Mouse (Mus musculus): ENCODE measurements at regions not wholly inside any gene's neighbourhood (a gene's known extent, or its start where the extent isn't known, plus 50 kb on each side); places are given as distances from the start of the nearest gene placed in this dataset.

- Histone ChIP-seq H3K4me3 (no peak overlapping the region), H3K27ac (no peak overlapping the region)
- no peak for TF ChIP-seq CTCF (conservative IDR thresholded peaks at IDR 0.05)
- no peak for DNase-seq (ENCODE audit: low spot score in 2 of 2)
Observed at GRCm38 (mm10) chr4:64958843-64959242, 165.1 kb upstream of the Pappa start.

DNA sequence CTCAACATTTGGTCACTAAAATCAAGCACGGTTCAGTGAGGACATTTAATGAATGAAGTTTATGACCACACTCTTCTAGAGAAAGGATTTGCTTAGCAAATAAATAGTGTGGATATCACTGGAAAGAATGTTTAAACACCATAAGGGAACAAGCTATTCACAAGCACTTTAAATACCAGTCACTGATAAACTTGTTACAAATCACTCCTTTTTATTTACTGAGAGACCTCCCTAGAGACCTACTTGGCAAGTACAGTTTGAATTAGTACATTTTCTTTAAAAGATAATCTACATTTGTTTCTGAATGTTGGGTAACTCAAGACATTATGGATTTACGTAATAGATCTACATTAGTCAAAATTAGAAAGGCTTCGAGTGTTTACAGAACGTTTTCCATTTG is 162.2 kb upstream of the Pappa start:
- H3K4me3 ChIP-seq, result no peak overlapping the region
- DNase-seq (ENCODE audit: low spot score in 2 of 2), result no peak
- no peak overlapping the region for H3K27ac ChIP-seq
- no peak for TF ChIP-seq CTCF (conservative IDR thresholded peaks at IDR 0.05)

All from layer of hippocampus, adult 2 months (tissue).